Mouse (Mus musculus) myocyte (in vitro differentiated cells): ENCODE results near the gene Nfasc. TPM values are rescaled to one million over a fixed set of nuclear protein-coding genes. Genes with fewer than 3 reads are reported as not detected.

Experiments
- H3K27me3 ChIP-seq: one replicate; pipeline ENCODE4 v1.6.1; 2011; ENCODE audit not compliant: control insufficient read depth, insufficient read depth, insufficient read length
- H3K36me3 ChIP-seq: one replicate; pipeline ENCODE4 v1.6.1; 2011; ENCODE audit not compliant: control insufficient read depth, insufficient read depth
- H3K4me2 ChIP-seq: one replicate; pipeline ENCODE4 v1.6.1; 2011; ENCODE audit warnings: low read depth, control low read depth
- H3K4me3 ChIP-seq: one replicate; pipeline ENCODE4 v1.5.1; 2011; ENCODE audit warnings: mild to moderate bottlenecking, control low read depth, moderate library complexity
- H3K79me2 ChIP-seq: one replicate; pipeline ENCODE4 v1.6.1; 2011; ENCODE audit not compliant: control insufficient read depth, insufficient read depth
- H3ac ChIP-seq: one replicate; pipeline ENCODE4 v1.6.1; 2011; ENCODE audit not compliant: control insufficient read depth, insufficient read length
- CEBPB ChIP-seq: IDR thresholded peaks from 2 replicates; pipeline ENCODE4 v1.6.1; 2011; ENCODE audit warnings: mild to moderate bottlenecking, moderate library complexity; ENCODE audit not compliant: poor library complexity, insufficient read depth, severe bottlenecking
- E2F4 ChIP-seq: IDR thresholded peaks from one replicate; pipeline ENCODE4 v1.6.1; 2011; ENCODE audit warnings: mild to moderate bottlenecking, control low read depth, moderate library complexity; ENCODE audit not compliant: insufficient read depth
- MAX ChIP-seq: IDR thresholded peaks from one replicate; pipeline ENCODE4 v1.6.1; 2011; ENCODE audit warnings: low read depth, mild to moderate bottlenecking, control low read depth
- MYOD1 ChIP-seq, 3 experiments: IDR thresholded peaks; one replicate each; pipeline ENCODE4 v1.6.1; 2011; ENCODE audit warnings: control low read depth in 2 of 3, low read depth in 2 of 3, mild to moderate bottlenecking in 2 of 3, moderate library complexity in 1 of 3; ENCODE audit not compliant: insufficient read length in 2 of 3, control insufficient read depth in 1 of 3
- MYOG ChIP-seq, 3 experiments: IDR thresholded peaks; one replicate each; pipeline ENCODE4 v1.6.1; 2011; ENCODE audit warnings: control low read depth in 2 of 3, low read depth in 2 of 3, mild to moderate bottlenecking in 2 of 3; ENCODE audit not compliant: insufficient read length in 2 of 3, control insufficient read depth in 1 of 3, insufficient read depth in 1 of 3
- POLR2A ChIP-seq: IDR thresholded peaks from one replicate; pipeline ENCODE4 v1.6.1; 2011; ENCODE audit warnings: low read depth, mild to moderate bottlenecking, control low read depth, moderate library complexity; ENCODE audit not compliant: insufficient read length
- POLR2AphosphoS2 ChIP-seq: IDR thresholded peaks from one replicate; pipeline ENCODE4 v1.6.1; 2011; ENCODE audit warnings: low read depth, control low read depth; ENCODE audit not compliant: insufficient read length
- REST ChIP-seq: IDR thresholded peaks from one replicate; pipeline ENCODE4 v1.6.1; 2011; ENCODE audit warnings: mild to moderate bottlenecking, control low read depth, moderate library complexity; ENCODE audit not compliant: insufficient read depth, insufficient read length
- SRF ChIP-seq: IDR thresholded peaks from one replicate; pipeline ENCODE4 v1.6.1; 2011; ENCODE audit warnings: low read depth; ENCODE audit not compliant: control insufficient read depth, insufficient read length
- TCF12 ChIP-seq: IDR thresholded peaks from one replicate; pipeline ENCODE4 v1.6.1; 2011; ENCODE audit warnings: mild to moderate bottlenecking, control low read depth; ENCODE audit not compliant: poor library complexity, insufficient read depth, severe bottlenecking
- TCF3 ChIP-seq: IDR thresholded peaks from one replicate; pipeline ENCODE4 v1.6.1; 2011; ENCODE audit warnings: low read depth, control low read depth; ENCODE audit not compliant: insufficient read length
- USF1 ChIP-seq: IDR thresholded peaks from one replicate; pipeline ENCODE4 v1.6.1; 2011; ENCODE audit warnings: low read depth, mild to moderate bottlenecking, control low read depth, moderate library complexity
- polyA plus RNA-seq: library from polyadenylated mRNA; unstranded; fragments of >200 nt; fragmentation: generic; extraction: Trizol; gene quantifications from one replicate; pipeline ENCODE4 v1.2.1, GENCODE M21; 2012; ENCODE audit warnings: missing spikeins

The Nfasc gene
- polyA plus RNA-seq, 1 experiment = not detected

DNA sequence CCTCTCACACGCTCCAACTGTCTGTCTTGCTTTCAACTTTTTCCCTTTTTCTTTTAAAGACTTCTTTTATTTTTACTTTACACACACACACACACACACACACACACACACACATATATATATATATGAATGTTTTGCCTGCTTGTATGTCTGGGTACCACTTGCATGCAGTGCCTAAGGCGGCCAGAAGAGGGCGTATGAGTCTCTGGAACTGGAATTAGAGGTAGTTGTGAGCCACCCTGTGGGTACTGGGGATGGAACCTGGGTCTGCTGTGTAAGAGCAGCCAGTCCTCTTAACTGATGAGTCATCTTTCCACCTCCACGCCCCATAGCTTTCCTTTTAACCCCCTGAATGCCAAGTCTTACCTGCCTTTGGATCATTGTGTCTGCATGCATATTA lies 217.7 kb downstream of the Nfasc start:
- TF ChIP-seq USF1 (no peak), MYOG (IDR thresholded peaks at IDR 0.05; ENCODE audit: control insufficient read depth in 1 of 3, insufficient read depth in 1 of 3, insufficient read length in 2 of 3, low read depth in 2 of 3) (no peak), MYOD1 (IDR thresholded peaks at IDR 0.05; ENCODE audit: control insufficient read depth in 1 of 3, insufficient read length in 2 of 3, low read depth in 2 of 3) (no peak), POLR2A (no peak), MAX (no peak), SRF (no peak), TCF12 (no peak), POLR2AphosphoS2 (no peak), CEBPB (no peak), REST (no peak), TCF3 (no peak), E2F4 (no peak)

DNA sequence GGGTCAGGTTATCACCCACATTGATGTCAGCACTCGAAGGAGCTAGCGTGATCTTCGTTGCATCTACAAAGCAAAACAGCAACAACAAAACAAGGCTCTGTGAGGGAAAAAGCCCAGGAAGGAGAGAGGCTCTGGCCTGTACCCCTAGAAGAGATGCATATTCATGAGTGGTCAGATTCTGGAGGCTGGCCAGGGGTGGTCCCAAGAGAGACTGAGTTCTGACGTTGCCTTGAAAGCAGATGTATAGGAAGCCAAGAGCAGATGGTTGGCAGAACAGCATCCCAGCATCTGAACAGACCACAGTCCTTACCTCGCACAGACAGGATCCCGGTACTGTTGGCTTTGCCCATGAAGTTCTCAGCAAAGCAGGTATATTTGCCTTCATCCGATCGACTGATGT lies 218.5 kb downstream of the Nfasc start:
- Histone ChIP-seq H3K79me2 (no peaks in the 10 kb centered on the region), H3K36me3 (no peaks in the 10 kb centered on the region), H3K27me3 (peaks cover 60% of the 10 kb centered on the region), H3K4me3 (no peak overlapping the region), H3ac (no peak overlapping the region), H3K4me2 (no peak overlapping the region)
- no peak for TF ChIP-seq USF1
- no peak for TF ChIP-seq TCF12

More for the DNA sequence above, 217.7 kb downstream of the Nfasc start:
- peaks cover 59% of the 10 kb centered on the region for H3K27me3 ChIP-seq
- H3K4me3 ChIP-seq = no peak overlapping the region
- H3K36me3 ChIP-seq = no peaks in the 10 kb centered on the region
- H3ac ChIP-seq = no peak overlapping the region
- no peaks in the 10 kb centered on the region for H3K79me2 ChIP-seq
- H3K4me2 ChIP-seq = no peak overlapping the region

DNA sequence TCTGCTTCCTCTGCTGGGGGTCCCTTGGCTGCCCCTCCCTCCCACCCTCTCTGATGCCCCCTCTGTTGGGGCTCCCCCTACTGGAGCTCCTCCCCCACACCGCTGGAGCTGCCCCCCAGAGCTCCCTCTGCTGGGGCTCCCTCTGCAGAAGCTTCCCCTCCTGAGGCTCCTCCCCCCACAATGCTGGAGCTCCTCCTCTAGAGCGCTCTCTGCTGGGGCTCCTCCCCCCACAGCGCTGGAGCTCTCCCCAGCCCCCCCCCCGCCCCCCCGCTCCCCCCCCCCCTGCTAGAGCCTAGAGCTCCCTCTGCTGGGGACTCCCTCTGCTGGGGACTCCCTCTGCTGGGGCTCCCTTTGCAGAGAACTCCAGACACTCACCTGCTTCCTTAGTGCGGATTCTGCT lies 220.8 kb downstream of the Nfasc start:
- Histone ChIP-seq H3K79me2 (no peaks in the 10 kb centered on the region), H3K36me3 (no peaks in the 10 kb centered on the region), H3ac (no peak overlapping the region), H3K27me3 (peaks cover 60% of the 10 kb centered on the region), H3K4me2 (no peak overlapping the region), H3K4me3 (no peak overlapping the region)
- TF ChIP-seq POLR2AphosphoS2 (no peak), TCF12 (no peak)

DNA sequence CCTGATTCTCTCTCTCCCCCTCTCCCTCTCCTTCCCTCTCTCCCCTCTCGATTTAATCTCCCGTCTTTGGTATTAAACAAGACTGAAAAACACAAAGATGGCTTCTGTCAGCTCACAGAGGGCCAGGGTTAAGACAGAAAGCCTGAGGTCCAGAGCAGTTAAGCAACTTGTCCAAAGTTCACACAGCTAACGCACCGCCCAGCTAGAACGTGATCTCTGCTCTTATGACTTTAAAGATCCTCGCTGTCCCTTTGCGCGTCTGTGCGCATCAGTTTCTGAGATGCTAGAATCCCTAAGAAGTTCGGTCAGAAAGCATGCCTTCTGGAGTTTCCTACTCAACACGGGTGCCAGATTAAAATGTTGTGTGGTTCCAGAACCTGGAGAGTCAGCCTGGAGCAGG lies 221.9 kb downstream of the Nfasc start:
- TF ChIP-seq TCF3 (no peak), SRF (no peak), MYOG (IDR thresholded peaks at IDR 0.05; ENCODE audit: control insufficient read depth in 1 of 3, insufficient read depth in 1 of 3, insufficient read length in 2 of 3, low read depth in 2 of 3) (no peak), TCF12 (no peak), POLR2A (no peak), MYOD1 (IDR thresholded peaks at IDR 0.05; ENCODE audit: control insufficient read depth in 1 of 3, insufficient read length in 2 of 3, low read depth in 2 of 3) (no peak), USF1 (no peak), POLR2AphosphoS2 (no peak), REST (no peak), MAX (no peak), CEBPB (no peak)
- peaks cover 61% of the 10 kb centered on the region for H3K27me3 ChIP-seq
- no peaks in the 10 kb centered on the region for H3K79me2 ChIP-seq
- no peak overlapping the region for H3ac ChIP-seq
- no peak overlapping the region for H3K4me2 ChIP-seq
- H3K4me3 ChIP-seq = no peak overlapping the region
- no peaks in the 10 kb centered on the region for H3K36me3 ChIP-seq

DNA sequence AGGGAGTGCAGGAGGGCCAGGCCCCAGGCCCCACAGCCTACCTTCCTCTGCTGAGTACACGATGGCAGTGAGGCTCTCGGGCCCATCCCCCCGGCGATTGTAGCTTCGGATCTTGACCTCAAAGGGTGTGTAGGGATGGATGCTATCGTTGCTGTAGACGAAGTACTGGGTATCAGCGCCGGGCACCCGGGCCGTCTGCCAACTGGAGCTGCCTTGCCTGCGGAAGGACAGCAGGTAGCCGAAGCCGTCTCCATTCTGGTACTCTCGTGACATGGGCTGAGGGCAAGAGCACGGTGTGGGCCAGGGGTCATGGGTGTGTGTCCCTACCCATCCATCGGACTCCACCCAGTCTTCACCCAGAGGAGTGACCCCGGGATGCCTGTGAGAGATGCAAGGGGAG lies 223.0 kb downstream of the Nfasc start:
- Histone ChIP-seq H3ac (no peak overlapping the region), H3K27me3 (peaks cover 64% of the 10 kb centered on the region), H3K4me2 (no peak overlapping the region), H3K36me3 (no peaks in the 10 kb centered on the region), H3K4me3 (no peak overlapping the region), H3K79me2 (no peaks in the 10 kb centered on the region)
- TF ChIP-seq MYOG (IDR thresholded peaks at IDR 0.05; ENCODE audit: control insufficient read depth in 1 of 3, insufficient read depth in 1 of 3, insufficient read length in 2 of 3, low read depth in 2 of 3) = no peak
- no peak for TF ChIP-seq REST
- TF ChIP-seq TCF3 = no peak
- TF ChIP-seq TCF12 = no peak
- TF ChIP-seq MYOD1 (IDR thresholded peaks at IDR 0.05; ENCODE audit: control insufficient read depth in 1 of 3, insufficient read length in 2 of 3, low read depth in 2 of 3) = no peak
- no peak for TF ChIP-seq POLR2A
- no peak for TF ChIP-seq MAX
- TF ChIP-seq USF1 = no peak
- no peak for TF ChIP-seq CEBPB
- TF ChIP-seq POLR2AphosphoS2 = no peak
- no peak for TF ChIP-seq SRF
- no peak for TF ChIP-seq E2F4
